Mouse (Mus musculus): ENCODE results near the gene Tmem88. TPM values are rescaled to one million over a fixed set of nuclear protein-coding genes. Genes with fewer than 3 reads are reported as not detected.

Tmem88 gene
- polyA plus RNA-seq, 1 experiment from 2014 or later, result 39.6 TPM

DNA sequence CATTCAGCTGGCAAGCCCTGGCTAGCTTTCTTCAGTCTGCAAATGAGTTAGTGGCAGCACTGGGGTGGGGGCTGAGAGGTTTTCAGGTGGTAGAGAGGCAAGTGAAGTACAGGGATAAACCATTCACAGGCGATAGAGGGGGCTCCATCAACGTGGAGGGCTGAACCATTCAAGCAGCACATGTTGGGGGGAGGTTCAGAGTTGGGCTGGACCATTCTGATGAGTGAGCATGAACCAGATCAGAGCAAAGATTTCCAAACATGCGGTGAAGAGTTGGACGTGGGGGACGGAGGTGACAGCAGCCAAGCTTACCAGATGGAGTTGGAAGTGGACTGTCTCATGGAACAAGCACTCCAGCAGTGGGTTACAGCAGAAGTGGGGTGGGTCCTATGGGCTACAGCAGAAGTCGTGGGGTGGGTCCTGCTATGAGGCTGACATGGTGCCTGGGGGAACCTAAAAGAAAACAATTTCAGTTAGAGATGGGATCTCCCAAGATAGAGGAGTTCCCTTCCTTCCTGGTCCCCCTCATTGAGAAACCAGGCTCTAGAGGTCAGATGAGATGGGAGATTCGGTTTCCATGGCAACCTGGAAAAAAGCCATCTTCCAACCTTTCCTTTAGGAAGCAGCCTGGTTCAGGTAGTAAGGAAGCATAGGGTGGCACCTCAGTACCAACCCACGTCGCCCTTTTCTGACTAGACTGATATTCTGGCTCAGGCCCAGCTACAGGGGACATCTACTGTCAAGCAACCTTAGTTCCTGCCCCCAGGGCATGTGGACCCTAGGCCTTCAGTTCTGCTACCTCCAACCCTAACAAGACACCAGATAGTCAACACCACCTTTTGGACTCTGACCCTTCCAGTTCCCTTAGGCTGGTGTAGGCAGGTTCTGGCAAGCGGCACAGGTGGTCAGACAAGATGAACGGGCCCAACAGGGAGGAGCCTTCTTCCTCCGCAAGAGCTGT, 15.5 kb upstream of the Tmem88 start, which contains the start of gene Kdm6b:
TSS of gene Kdm6b (minus strand) at position 455 of the 961 bp plus-strand sequence.
- no peak for ATAC-seq (replicated peaks; ENCODE audit: extremely low read depth, insufficient read depth, low FRiP score)
- Histone ChIP-seq H3K4me3 (ENCODE audit: low read length) (peak within 1 kb of the TSS; percentile 79), H3K36me3 (ENCODE audit: control insufficient read depth, insufficient read depth) (peaks cover 6% of the 10 kb centered on the region; the same call in 1 of the 2 replicates), H3K9ac (ENCODE audit: low read length) (peak within 1 kb of the TSS; percentile 91), H3K9me3 (replicated peaks; ENCODE audit: control insufficient read depth, low read length) (no peaks in the 10 kb centered on the region), H3K27me3 (ENCODE audit: control insufficient read depth, insufficient read depth, low read length) (no peaks in the 10 kb centered on the region), H3K27ac (ENCODE audit: low read length) (peak within 1 kb of the TSS; percentile 99), H3K4me2 (ENCODE audit: low read depth, low read length) (peak within 1 kb of the TSS; percentile 99), H3K4me1 (ENCODE audit: control insufficient read depth, insufficient read depth, low read length) (peaks cover 52% of the 10 kb centered on the region)
- 39% methylated on average over 12 of the region's 12 CpGs for WGBS

DNA sequence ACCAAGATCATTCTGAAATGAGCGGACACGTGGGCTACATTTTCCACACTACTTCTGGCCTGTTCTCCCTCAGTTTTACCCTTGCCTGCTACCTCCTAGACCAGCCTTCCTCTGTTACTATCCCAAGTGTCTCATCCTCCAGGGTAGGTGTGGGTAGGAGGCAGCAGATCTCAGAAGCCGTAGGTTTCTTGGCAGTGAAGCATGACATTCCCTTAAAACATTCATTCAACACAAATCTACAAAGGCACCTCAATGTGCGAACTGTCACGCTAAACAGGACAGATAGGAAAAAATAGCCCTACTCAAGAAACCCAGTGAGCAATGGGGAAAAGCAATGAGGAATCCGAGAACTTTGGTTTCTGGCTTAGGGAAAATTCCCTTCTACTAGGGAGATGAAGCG, 14.5 kb upstream of the Tmem88 start:
- peak overlapping the region; percentile 68 for H3K4me3 ChIP-seq (ENCODE audit: low read length)
- H3K4me2 ChIP-seq (ENCODE audit: low read depth, low read length), result peak overlapping the region; percentile 29

GRCm38 (mm10) chr11:69411538-69412203, 13.6 kb upstream of the Tmem88 start:
- H3K9me3 ChIP-seq (replicated peaks; ENCODE audit: control insufficient read depth, low read length), result no peaks in the 10 kb centered on the region
- H3K4me2 ChIP-seq (ENCODE audit: low read depth, low read length), result peak overlapping the region; percentile 98
- peaks cover 45% of the 10 kb centered on the region for H3K4me1 ChIP-seq (ENCODE audit: control insufficient read depth, insufficient read depth, low read length)
- peak overlapping the region; percentile 98 for H3K27ac ChIP-seq (ENCODE audit: low read length)
- peak overlapping the region; percentile 68 for H3K4me3 ChIP-seq (ENCODE audit: low read length)
- ATAC-seq (replicated peaks; ENCODE audit: extremely low read depth, insufficient read depth, low FRiP score), result peak; percentile 15
- no peaks in the 10 kb centered on the region for H3K27me3 ChIP-seq (ENCODE audit: control insufficient read depth, insufficient read depth, low read length)
- H3K36me3 ChIP-seq (ENCODE audit: control insufficient read depth, insufficient read depth), result peaks cover 16% of the 10 kb centered on the region
- peak overlapping the region; percentile 91 for H3K9ac ChIP-seq (ENCODE audit: low read length)
- under 1% methylated on average over 39 of the region's 39 CpGs for WGBS

More for the DNA sequence above, 14.5 kb upstream of the Tmem88 start:
- H3K27ac ChIP-seq (ENCODE audit: low read length), result peak overlapping the region; percentile 98
- H3K36me3 ChIP-seq (ENCODE audit: control insufficient read depth, insufficient read depth), result peaks cover 8% of the 10 kb centered on the region
- no peaks in the 10 kb centered on the region for H3K27me3 ChIP-seq (ENCODE audit: control insufficient read depth, insufficient read depth, low read length)
- no peaks in the 10 kb centered on the region for H3K9me3 ChIP-seq (replicated peaks; ENCODE audit: control insufficient read depth, low read length)
- WGBS, result 61% methylated on average over 7 of the region's 7 CpGs
- H3K9ac ChIP-seq (ENCODE audit: low read length), result peak overlapping the region; percentile 91
- H3K4me1 ChIP-seq (ENCODE audit: control insufficient read depth, insufficient read depth, low read length), result peaks cover 51% of the 10 kb centered on the region
- ATAC-seq (replicated peaks; ENCODE audit: extremely low read depth, insufficient read depth, low FRiP score), result no peak

GRCm38 (mm10) chr11:69411073-69411535, 13.1 kb upstream of the Tmem88 start:
- H3K27ac ChIP-seq (ENCODE audit: low read length), result peak overlapping the region; percentile 98
- WGBS, result under 1% methylated on average over 26 of the region's 26 CpGs
- no peaks in the 10 kb centered on the region for H3K27me3 ChIP-seq (ENCODE audit: control insufficient read depth, insufficient read depth, low read length)
- H3K4me2 ChIP-seq (ENCODE audit: low read depth, low read length), result peak overlapping the region; percentile 98
- H3K36me3 ChIP-seq (ENCODE audit: control insufficient read depth, insufficient read depth), result peaks cover 21% of the 10 kb centered on the region
- H3K9ac ChIP-seq (ENCODE audit: low read length), result peak overlapping the region; percentile 91
- peak; percentile 63 for ATAC-seq (replicated peaks; ENCODE audit: extremely low read depth, insufficient read depth, low FRiP score)
- no peaks in the 10 kb centered on the region for H3K9me3 ChIP-seq (replicated peaks; ENCODE audit: control insufficient read depth, low read length)
- peaks cover 42% of the 10 kb centered on the region for H3K4me1 ChIP-seq (ENCODE audit: control insufficient read depth, insufficient read depth, low read length)
- H3K4me3 ChIP-seq (ENCODE audit: low read length), result peak overlapping the region; percentile 68

DNA sequence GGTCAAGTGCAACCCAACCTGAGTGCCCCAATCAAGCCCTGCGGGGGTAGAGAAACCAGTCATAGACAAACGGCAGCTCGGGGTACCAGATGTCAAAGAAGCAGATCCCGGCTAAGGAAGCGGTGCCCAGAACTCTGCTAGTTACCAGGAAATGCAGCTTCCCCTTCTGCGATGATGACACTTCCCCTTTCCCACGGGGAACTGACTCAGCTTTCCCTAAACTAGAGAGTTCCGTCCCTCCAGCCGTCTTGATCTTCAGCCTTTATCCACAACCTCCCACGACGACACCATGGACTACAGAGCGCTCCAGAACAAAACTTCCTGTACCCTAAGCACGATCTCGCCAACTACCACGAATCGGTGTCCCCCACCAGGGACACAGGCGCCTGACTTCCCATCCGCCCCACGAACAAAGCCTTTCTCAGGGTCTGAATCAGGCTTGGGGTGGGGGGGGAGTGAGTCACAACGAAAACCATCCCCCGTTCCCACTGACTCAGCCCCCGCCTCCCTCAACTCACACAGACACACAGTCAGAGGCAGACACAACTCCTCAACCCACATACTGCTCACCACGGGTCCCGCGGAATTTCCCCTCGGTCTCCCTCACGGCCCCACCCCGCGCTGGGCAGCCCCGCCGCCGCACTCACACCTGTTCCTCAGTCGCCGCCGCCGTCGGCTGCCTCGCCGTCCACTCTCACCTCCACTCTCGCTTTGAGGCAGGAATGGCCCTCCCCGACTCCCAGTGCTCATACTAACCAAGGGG, 12.5 kb upstream of the Tmem88 start:
- Histone ChIP-seq H3K4me1 (ENCODE audit: control insufficient read depth, insufficient read depth, low read length) (peaks cover 42% of the 10 kb centered on the region), H3K4me3 (ENCODE audit: low read length) (peak overlapping the region; percentile 68), H3K4me2 (ENCODE audit: low read depth, low read length) (peak overlapping the region; percentile 98), H3K27ac (ENCODE audit: low read length) (peak overlapping the region; percentile 98), H3K9ac (ENCODE audit: low read length) (peak overlapping the region; percentile 91), H3K36me3 (ENCODE audit: control insufficient read depth, insufficient read depth) (peaks cover 28% of the 10 kb centered on the region), H3K27me3 (ENCODE audit: control insufficient read depth, insufficient read depth, low read length) (no peaks in the 10 kb centered on the region), H3K9me3 (replicated peaks; ENCODE audit: control insufficient read depth, low read length) (no peaks in the 10 kb centered on the region)
- under 1% methylated on average over 41 of the region's 41 CpGs for WGBS
- no peak for ATAC-seq (replicated peaks; ENCODE audit: extremely low read depth, insufficient read depth, low FRiP score)

- H3K9ac ChIP-seq (ENCODE audit: low read length), result peak overlapping the region; percentile 91
- under 1% methylated on average over 18 of the region's 18 CpGs for WGBS
- no peak for ATAC-seq (replicated peaks; ENCODE audit: extremely low read depth, insufficient read depth, low FRiP score)
- H3K4me2 ChIP-seq (ENCODE audit: low read depth, low read length), result peak overlapping the region; percentile 98
- H3K4me1 ChIP-seq (ENCODE audit: control insufficient read depth, insufficient read depth, low read length), result peaks cover 41% of the 10 kb centered on the region
- peak overlapping the region; percentile 98 for H3K27ac ChIP-seq (ENCODE audit: low read length)
- no peaks in the 10 kb centered on the region for H3K9me3 ChIP-seq (replicated peaks; ENCODE audit: control insufficient read depth, low read length)
- H3K27me3 ChIP-seq (ENCODE audit: control insufficient read depth, insufficient read depth, low read length), result no peaks in the 10 kb centered on the region
- peaks cover 33% of the 10 kb centered on the region for H3K36me3 ChIP-seq (ENCODE audit: control insufficient read depth, insufficient read depth)
- H3K4me3 ChIP-seq (ENCODE audit: low read length), result peak overlapping the region; percentile 68
Observed at GRCm38 (mm10) chr11:69410045-69410309, 11.9 kb upstream of the Tmem88 start.

GRCm38 (mm10) chr11:69409378-69410044, 11.5 kb upstream of the Tmem88 start:
- H3K4me3 ChIP-seq (ENCODE audit: low read length), result peak overlapping the region; percentile 68
- peak overlapping the region; percentile 98 for H3K27ac ChIP-seq (ENCODE audit: low read length)
- H3K27me3 ChIP-seq (ENCODE audit: control insufficient read depth, insufficient read depth, low read length), result no peaks in the 10 kb centered on the region
- H3K9me3 ChIP-seq (replicated peaks; ENCODE audit: control insufficient read depth, low read length), result no peaks in the 10 kb centered on the region
- peak; percentile 60 for ATAC-seq (replicated peaks; ENCODE audit: extremely low read depth, insufficient read depth, low FRiP score)
- H3K4me2 ChIP-seq (ENCODE audit: low read depth, low read length), result peak overlapping the region; percentile 98
- WGBS, result under 1% methylated on average over 44 of the region's 46 CpGs
- peak overlapping the region; percentile 91 for H3K9ac ChIP-seq (ENCODE audit: low read length)
- H3K4me1 ChIP-seq (ENCODE audit: control insufficient read depth, insufficient read depth, low read length), result peaks cover 36% of the 10 kb centered on the region
- peaks cover 37% of the 10 kb centered on the region for H3K36me3 ChIP-seq (ENCODE audit: control insufficient read depth, insufficient read depth)
